Mouse (Mus musculus) small intestine, adult 2 months (tissue): ENCODE results near the gene Plekha1. TPM values are rescaled to one million over a fixed set of nuclear protein-coding genes. Genes with fewer than 3 reads are reported as not detected.

Source experiments
- H3K27ac ChIP-seq: fragments of 200-500 bp; 2 replicates; pipeline ENCODE4 v1.5.1; 2012; ENCODE audit warnings: low read depth, low read length, control low read depth, inconsistent platforms; ENCODE audit not compliant: insufficient read depth
- H3K27me3 ChIP-seq: fragments of 200-500 bp; 2 replicates; pipeline ENCODE4 v1.6.1; 2012; ENCODE audit warnings: mild to moderate bottlenecking, moderate library complexity, low read length, inconsistent platforms; ENCODE audit not compliant: control insufficient read depth, insufficient read depth
- H3K36me3 ChIP-seq: fragments of 200-500 bp; 2 replicates; pipeline ENCODE4 v1.6.1; 2012; ENCODE audit warnings: mild to moderate bottlenecking, low read length, control low read depth, inconsistent platforms; ENCODE audit not compliant: control insufficient read depth, insufficient read depth
- H3K4me1 ChIP-seq: fragments of 200-500 bp; 2 replicates; pipeline ENCODE4 v1.6.1; 2012; ENCODE audit warnings: low read length, inconsistent platforms, mixed read lengths; ENCODE audit not compliant: control insufficient read depth, insufficient read depth, insufficient read length
- H3K4me3 ChIP-seq: fragments of 200-500 bp; 2 replicates; pipeline ENCODE4 v1.5.1; 2012; ENCODE audit warnings: low read depth, mild to moderate bottlenecking, control low read depth, inconsistent platforms, low read length, moderate library complexity
- CTCF ChIP-seq: fragments of 200-500 bp; IDR thresholded peaks from 2 replicates; pipeline ENCODE4 v1.5.1; 2012; ENCODE audit warnings: low read depth, mild to moderate bottlenecking, control low read depth, inconsistent platforms, low read length, moderate library complexity, mixed read lengths; ENCODE audit not compliant: insufficient replicate concordance, insufficient read length; ENCODE audit errors: extremely low read depth
- POLR2A ChIP-seq: fragments of 200-500 bp; IDR thresholded peaks from 2 replicates; pipeline ENCODE4 v1.6.1; 2012; ENCODE audit warnings: low read depth, mild to moderate bottlenecking, control low read depth, inconsistent platforms, low read length, moderate library complexity
- WGBS: fragments of 180-500 bp; shearing (Covaris S2); methylation state at CpG from one replicate; pipeline ENCODE4 v1.1.7; 2018; 5-methylcytosine and 5-hydroxymethylcytosine counted together
- polyA plus RNA-seq: library from polyadenylated mRNA; depleted of rRNA; stranded (reverse); fragments of >200 nt; gene quantifications from 2 replicates; pipeline ENCODE4 v1.2.3, GENCODE M21; 2012

The Plekha1 gene
- polyA plus RNA-seq, 1 experiment: 63.7 TPM

- Histone ChIP-seq H3K36me3 (no peaks in the 10 kb centered on the region), H3K27me3 (no peaks in the 10 kb centered on the region), H3K27ac (no peak overlapping the region), H3K4me1 (peaks cover 21% of the 10 kb centered on the region), H3K4me3 (no peak overlapping the region)
- TF ChIP-seq POLR2A (no peak), CTCF (no peak)
- WGBS: 90% methylated on average over 3 of the region's 3 CpGs
These were observed 26.9 kb upstream of the Plekha1 start for GRCm38 (mm10) chr7:130838658-130839025.

DNA sequence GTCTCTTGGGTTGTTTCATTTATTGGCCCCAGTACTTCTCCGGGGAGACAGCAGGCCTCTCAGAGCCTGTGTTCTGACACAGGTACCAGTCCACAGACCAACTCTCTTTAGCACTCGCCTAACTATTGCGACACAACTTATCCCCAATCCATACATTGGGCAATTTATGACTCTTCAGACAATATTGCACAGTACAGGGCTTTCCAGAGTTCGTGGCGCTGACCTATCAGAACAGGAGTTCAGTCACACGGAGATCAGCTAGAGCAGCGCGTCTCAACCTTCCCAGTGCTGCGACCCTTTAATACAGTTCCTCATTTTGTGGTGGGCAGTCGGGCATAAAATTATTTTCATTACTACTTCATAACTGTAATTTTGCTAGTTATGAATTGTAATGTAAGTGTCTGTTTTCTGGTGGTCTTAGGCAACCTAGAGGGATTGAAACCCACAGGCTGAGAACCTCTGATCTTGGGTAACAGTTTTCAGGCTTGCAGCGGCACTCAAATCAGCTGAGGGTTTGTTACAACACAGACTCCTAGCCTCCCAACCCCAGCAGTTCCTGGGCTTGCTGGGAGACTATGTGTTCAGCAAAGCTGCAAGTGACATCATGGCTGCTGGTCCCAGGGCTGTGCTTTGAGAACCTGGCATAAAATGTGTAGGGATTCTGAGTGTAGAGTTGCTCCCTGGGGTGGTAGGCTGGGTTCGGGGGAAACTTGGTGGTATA is 26.0 kb upstream of the Plekha1 start:
- peaks cover 16% of the 10 kb centered on the region for H3K4me1 ChIP-seq
- no peak overlapping the region for H3K27ac ChIP-seq
- 68% methylated on average over 12 of the region's 12 CpGs for WGBS
- H3K27me3 ChIP-seq: no peaks in the 10 kb centered on the region
- H3K4me3 ChIP-seq: no peak overlapping the region
- no peaks in the 10 kb centered on the region for H3K36me3 ChIP-seq
- TF ChIP-seq CTCF (no peak), POLR2A (no peak)

DNA sequence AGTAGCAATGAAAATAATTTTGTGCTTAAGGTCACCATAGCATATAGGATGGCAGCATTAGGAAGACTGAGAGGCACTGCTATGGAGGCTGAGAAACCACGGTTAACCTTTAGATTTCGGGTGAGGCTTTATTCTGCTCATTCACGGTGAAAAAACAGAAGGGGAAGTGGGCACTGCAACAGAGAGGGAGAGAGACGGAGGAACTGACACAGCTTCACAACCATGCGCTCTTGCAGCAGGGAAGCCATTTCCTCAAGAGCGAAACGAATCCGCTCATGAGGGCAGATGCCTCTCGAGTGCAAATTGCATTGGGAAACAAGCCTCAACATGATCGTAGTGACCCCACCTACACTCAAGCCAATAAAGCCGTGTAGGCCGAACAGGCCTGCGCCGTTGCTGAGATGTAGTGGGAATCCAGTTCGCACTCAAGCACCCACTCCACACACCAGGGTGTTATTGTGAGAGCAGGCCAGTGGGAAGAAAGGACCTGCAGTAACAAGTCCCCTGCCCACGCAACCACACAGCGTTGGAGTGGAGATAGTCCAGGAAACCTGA is 18.3 kb upstream of the Plekha1 start:
- TF ChIP-seq CTCF: no peak
- no peak for TF ChIP-seq POLR2A
- 88% methylated on average over 17 of the region's 17 CpGs for WGBS
- H3K4me1 ChIP-seq: no peaks in the 10 kb centered on the region; the same call in 1 of the 2 replicates
- H3K36me3 ChIP-seq: no peaks in the 10 kb centered on the region
- no peaks in the 10 kb centered on the region for H3K27me3 ChIP-seq
- no peak overlapping the region for H3K27ac ChIP-seq
- H3K4me3 ChIP-seq: no peak overlapping the region

- Histone ChIP-seq H3K4me3 (no peak overlapping the region), H3K36me3 (no peaks in the 10 kb centered on the region), H3K27ac (peak overlapping the region; percentile 72), H3K4me1 (peaks cover 12% of the 10 kb centered on the region; the same call in 1 of the 2 replicates), H3K27me3 (no peaks in the 10 kb centered on the region)
- TF ChIP-seq CTCF (no peak), POLR2A (no peak)
- 25% methylated on average over 4 of the region's 4 CpGs for WGBS
These were observed 10.8 kb upstream of the Plekha1 start for GRCm38 (mm10) chr7:130854684-130855292.

DNA sequence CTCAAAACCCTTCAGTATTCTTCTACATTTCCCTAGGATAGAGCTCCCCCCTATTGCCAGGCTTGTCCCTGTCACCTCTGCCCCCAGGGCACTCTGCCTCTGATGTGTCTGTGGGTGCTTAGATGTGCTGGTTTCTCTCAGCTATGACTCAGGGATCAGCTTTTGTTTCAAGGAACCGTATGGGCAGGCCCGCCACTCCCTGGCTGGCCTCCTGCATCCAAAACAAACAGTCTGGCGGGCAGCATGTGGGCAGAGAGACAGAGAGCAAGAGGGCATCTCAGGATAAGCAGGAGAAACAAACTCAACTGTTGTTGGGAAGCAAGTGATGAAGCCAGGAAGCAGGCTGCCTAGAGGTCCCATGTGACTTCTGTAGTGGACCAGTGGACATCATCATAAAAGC is 9.9 kb upstream of the Plekha1 start:
- Histone ChIP-seq H3K36me3 (no peaks in the 10 kb centered on the region), H3K4me3 (no peak overlapping the region), H3K27ac (peak overlapping the region; percentile 72), H3K27me3 (no peaks in the 10 kb centered on the region), H3K4me1 (peaks cover 12% of the 10 kb centered on the region; the same call in 1 of the 2 replicates)
- 17% methylated on average over 3 of the region's 3 CpGs for WGBS
- TF ChIP-seq CTCF: no peak
- TF ChIP-seq POLR2A: no peak

DNA sequence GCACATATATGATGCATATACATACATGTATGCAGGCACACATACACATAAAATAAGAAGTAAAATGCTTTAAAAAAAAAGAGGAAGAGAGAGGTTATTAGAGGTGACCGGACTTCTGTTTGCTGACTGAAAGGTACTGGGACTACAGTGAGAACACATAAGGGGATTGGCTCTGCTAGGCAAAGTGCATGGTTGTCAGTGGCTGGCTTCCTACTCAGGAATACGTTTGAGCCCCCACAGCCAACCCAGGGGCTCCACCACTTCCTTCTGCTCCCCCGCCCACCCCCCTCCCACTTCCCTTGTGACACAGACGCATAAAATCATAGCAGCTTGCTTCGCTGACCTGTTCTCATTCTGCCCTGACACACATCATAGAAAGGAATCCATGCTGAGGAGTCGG is 7.6 kb upstream of the Plekha1 start:
- Histone ChIP-seq H3K36me3 (no peaks in the 10 kb centered on the region), H3K27me3 (no peaks in the 10 kb centered on the region), H3K4me3 (no peak overlapping the region), H3K27ac (no peak overlapping the region), H3K4me1 (peaks cover 15% of the 10 kb centered on the region; the same call in 1 of the 2 replicates)
- WGBS: 82% methylated on average over 6 of the region's 6 CpGs
- TF ChIP-seq POLR2A: no peak
- TF ChIP-seq CTCF: no peak

- no peaks in the 10 kb centered on the region for H3K27me3 ChIP-seq
- 72% methylated on average over 5 of the region's 5 CpGs for WGBS
- no peaks in the 10 kb centered on the region for H3K36me3 ChIP-seq
- TF ChIP-seq POLR2A: no peak
- no peak for TF ChIP-seq CTCF
- H3K27ac ChIP-seq: no peak overlapping the region
- H3K4me3 ChIP-seq: no peak overlapping the region
- H3K4me1 ChIP-seq: peaks cover 9% of the 10 kb centered on the region; the same call in 1 of the 2 replicates
These were observed 5.6 kb upstream of the Plekha1 start for GRCm38 (mm10) chr7:130859926-130860325.
